In genomic region chr2:136456468-136456867, GRCm38 (mm10) we compare ENCODE assay signal across 25 mouse cellular contexts. TPM values are rescaled to one million over a fixed set of nuclear protein-coding genes. Genes with fewer than 3 reads are reported as not detected.
DNase-seq lines count a peak whose midpoint lies in the region; ATAC-seq and TF ChIP-seq lines count a peak whose summit lies in the region.
"Had no signal": no experiment of that assay in that cellular context is flagged by ENCODE, and none has a peak within 500 bp of the region (broad histone marks: within the 10 kb centered on the region; RNA-seq: fewer than 3 reads in every experiment).

No protein-coding gene starts in this region.

- no peak for ATAC-seq in intestine, postnatal 0 days
- ATAC-seq in liver, embryonic 16.5 days (ENCODE audit: low read depth): peak; percentile 80
- ATAC-seq in frontal cortex, adult (ENCODE audit: low TSS enrichment): no peak
- ATAC-seq: forebrain, embryonic 13.5 days; midbrain, embryonic 13.5 days had no signal

- 0 out of 2 replicates have a peak overlapping the region, but pooled peaks have one; percentile 6 for H3K4me2 ChIP-seq in intestine, postnatal 0 days (replicated peaks; ENCODE audit: low read depth)
- H3K4me2 ChIP-seq in liver, embryonic 16.5 days (ENCODE audit: low read depth, low read length): 0 out of 2 replicates have a peak overlapping the region, but pooled peaks have one; percentile 20
- H3K4me2 ChIP-seq: embryonic facial prominence, embryonic 13.5 days; forebrain, embryonic 13.5 days; hindbrain, embryonic 15.5 days; limb, embryonic 13.5 days; lung, embryonic 15.5 days; midbrain, embryonic 13.5 days had no signal

- H3K27me3 ChIP-seq in kidney, adult 2 months (replicated peaks; ENCODE audit: control insufficient read depth, insufficient read depth, low read length): no peaks in the 10 kb centered on the region
- no peaks in the 10 kb centered on the region for H3K27me3 ChIP-seq in intestine, postnatal 0 days (replicated peaks; ENCODE audit: control insufficient read depth, insufficient read depth, low read length)
- H3K27me3 ChIP-seq in liver, embryonic 16.5 days (ENCODE audit: control insufficient read depth, insufficient read depth, low read depth, low read length): no peaks in the 10 kb centered on the region
- H3K27me3 ChIP-seq: embryonic facial prominence, embryonic 13.5 days; forebrain, embryonic 13.5 days; hindbrain, embryonic 15.5 days; limb, embryonic 13.5 days; lung, embryonic 15.5 days; megakaryocyte, embryonic 14.5 days; midbrain, embryonic 13.5 days had no signal

- no peaks in the 10 kb centered on the region for H3K36me3 ChIP-seq in kidney, adult 2 months (ENCODE audit: control insufficient read depth, insufficient read depth, low read length)
- no peaks in the 10 kb centered on the region for H3K36me3 ChIP-seq in intestine, postnatal 0 days (ENCODE audit: control insufficient read depth, insufficient read depth)
- no peaks in the 10 kb centered on the region for H3K36me3 ChIP-seq in liver, embryonic 16.5 days (ENCODE audit: control insufficient read depth, insufficient read depth)
- H3K36me3 ChIP-seq: embryonic facial prominence, embryonic 13.5 days; heart, embryonic 10.5 days; hindbrain, embryonic 15.5 days; limb, embryonic 13.5 days; lung, embryonic 15.5 days; midbrain, embryonic 13.5 days had no signal

- no peak for TF ChIP-seq POLR2A in kidney, adult 2 months (IDR thresholded peaks at IDR 0.05; ENCODE audit: low read depth, low read length)

- H3K27ac ChIP-seq in kidney, adult 2 months (ENCODE audit: insufficient read depth, low read depth, low read length): no peak overlapping the region
- no peak overlapping the region for H3K27ac ChIP-seq in intestine, postnatal 0 days (ENCODE audit: low read depth, low read length)
- H3K27ac ChIP-seq in liver, embryonic 16.5 days (ENCODE audit: low read length): peak overlapping the region; percentile 53
- H3K27ac ChIP-seq: embryonic facial prominence, embryonic 13.5 days; forebrain, embryonic 13.5 days; heart, embryonic 10.5 days; hindbrain, embryonic 15.5 days; limb, embryonic 13.5 days; lung, embryonic 15.5 days; midbrain, embryonic 13.5 days had no signal

- peak; percentile 74 for DNase-seq in kidney, adult 2 months
- DNase-seq in kidney, adult 18-20 months: no peak
- DNase-seq in kidney, postnatal 36 days: peak; percentile 1 to 50
- DNase-seq in cerebellum, adult 18-20 months: no peak
- no peak for DNase-seq in thymus, postnatal 4 days
- DNase-seq: adrenal gland, postnatal 14 days; cerebellum, adult 8-10 months; cerebellum, postnatal 36 days; embryo, embryonic 11 days; heart, postnatal 4 days; lung, postnatal 36 days; right cerebral cortex, postnatal 4 days; thymus, postnatal 14 days had no signal

- WGBS in kidney, adult 2 months: 30% methylated on average over 2 of the region's 2 CpGs
- WGBS in intestine, postnatal 0 days: 28% methylated on average over 2 of the region's 2 CpGs
- WGBS in liver, embryonic 16.5 days (ENCODE audit: insufficient replicate concordance): 55% methylated on average over 2 of the region's 2 CpGs

- H3K9me3 ChIP-seq in intestine, postnatal 0 days (ENCODE audit: control insufficient read depth): no peaks in the 10 kb centered on the region
- no peaks in the 10 kb centered on the region for H3K9me3 ChIP-seq in liver, embryonic 16.5 days (replicated peaks; ENCODE audit: control insufficient read depth, low read length)
- H3K9me3 ChIP-seq: embryonic facial prominence, embryonic 13.5 days; forebrain, embryonic 13.5 days; heart, embryonic 10.5 days; hindbrain, embryonic 15.5 days; limb, embryonic 13.5 days; lung, embryonic 15.5 days; megakaryocyte, embryonic 14.5 days; midbrain, embryonic 13.5 days had no signal

- no peaks in the 10 kb centered on the region; the same call in 1 of the 2 replicates for H3K4me1 ChIP-seq in kidney, adult 2 months (ENCODE audit: control insufficient read depth, insufficient read depth, low read length)
- no peaks in the 10 kb centered on the region for H3K4me1 ChIP-seq in intestine, postnatal 0 days (replicated peaks; ENCODE audit: control insufficient read depth, insufficient read depth, low read length)
- no peaks in the 10 kb centered on the region for H3K4me1 ChIP-seq in liver, embryonic 16.5 days (ENCODE audit: control insufficient read depth, low read depth, low read length)
- H3K4me1 ChIP-seq: forebrain, embryonic 13.5 days; heart, embryonic 10.5 days; hindbrain, embryonic 15.5 days; limb, embryonic 13.5 days; lung, embryonic 15.5 days; megakaryocyte, embryonic 14.5 days; midbrain, embryonic 13.5 days had no signal

- H3K4me3 ChIP-seq in kidney, adult 2 months (ENCODE audit: insufficient read depth, low read depth, low read length): no peak overlapping the region
- H3K4me3 ChIP-seq in intestine, postnatal 0 days (ENCODE audit: low read depth, low read length): no peak overlapping the region
- no peak overlapping the region for H3K4me3 ChIP-seq in liver, embryonic 16.5 days (ENCODE audit: low read depth, low read length)
- H3K4me3 ChIP-seq: embryonic facial prominence, embryonic 13.5 days; erythroblast, embryonic 14.5 days; forebrain, embryonic 13.5 days; heart, embryonic 10.5 days; hindbrain, embryonic 15.5 days; limb, embryonic 13.5 days; lung, embryonic 15.5 days; megakaryocyte, embryonic 14.5 days; midbrain, embryonic 13.5 days had no signal

- H3K9ac ChIP-seq in intestine, postnatal 0 days (ENCODE audit: low read depth, low read length): no peak overlapping the region
- no peak overlapping the region for H3K9ac ChIP-seq in liver, embryonic 16.5 days (ENCODE audit: low read depth, low read length)
- H3K9ac ChIP-seq: embryonic facial prominence, embryonic 13.5 days; forebrain, embryonic 13.5 days; hindbrain, embryonic 15.5 days; limb, embryonic 13.5 days; lung, embryonic 15.5 days; midbrain, embryonic 13.5 days had no signal

- TF ChIP-seq CTCF in kidney, adult 2 months (conservative IDR thresholded peaks at IDR 0.05; ENCODE audit: insufficient read depth, insufficient read length, low read depth, low read length): no peak
- no peak for TF ChIP-seq CTCF in intestine, postnatal 0 days (IDR thresholded peaks at IDR 0.05; ENCODE audit: low read depth)

RNA-seq across cellular contexts. Expression of gene Ankef1, which starts 45.2 kb away (rescaled TPM):
- polyA plus RNA-seq in kidney, adult 2 months (2012; rRNA removed): 1.1 and 1.5 TPM in 2 replicates
- polyA plus RNA-seq in intestine, postnatal 0 days (2015; fragmentation: Nextera tagmentation; extraction: Ambion mirVana): 0.07 TPM in 1 of 2 replicates, not detected in the other
- polyA plus RNA-seq in liver, embryonic 16.5 days (2015; fragmentation: Nextera tagmentation; extraction: Ambion mirVana): not detected in 2 replicates

Comparison
In these comparisons a context has a peak if more than half of its experiments do, and no peak if none do; other contexts are left out.
1. DNase-seq: peak in kidney, adult 2 months (single experiment) and kidney, postnatal 36 days (2 of 2); none in kidney, adult 18-20 months (single experiment), cerebellum, adult 18-20 months (0 of 2) and thymus, postnatal 4 days (single experiment).